Mouse (Mus musculus): ENCODE measurements around the gene Acap2. TPM values are rescaled to one million over a fixed set of nuclear protein-coding genes. Genes with fewer than 3 reads are reported as not detected.

The Acap2 gene
- polyA plus RNA-seq, 2 experiments: 4.4 to 5.1 TPM

DNA sequence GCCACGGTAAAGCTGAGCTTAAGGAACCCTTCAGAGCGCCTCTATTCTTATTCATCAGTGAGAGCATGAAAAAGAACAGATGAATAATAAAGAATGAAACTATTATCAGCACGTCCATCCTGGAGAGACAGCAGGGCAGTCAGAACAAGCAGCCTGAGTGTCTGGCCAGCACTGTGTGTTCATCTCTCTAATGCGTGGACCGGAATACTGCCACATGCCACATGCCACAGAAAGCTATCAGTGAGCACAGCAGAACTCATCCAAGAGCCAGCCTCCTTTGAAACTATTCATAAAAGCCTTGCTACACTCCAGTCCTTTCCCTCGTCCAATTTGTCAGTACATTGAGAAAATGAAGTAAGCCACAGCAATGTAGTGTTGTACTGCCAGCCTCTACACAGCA lies 107.0 kb downstream of the Acap2 start:
- no peak overlapping the region for H3K4me2 ChIP-seq (ENCODE audit: low read depth)
- no peak overlapping the region for H3K27ac ChIP-seq
- TF ChIP-seq EP300 (IDR thresholded peaks at IDR 0.05; ENCODE audit: low read depth) (no peak), CTCF (IDR thresholded peaks at IDR 0.05; ENCODE audit: low read depth) (no peak)
- no peak for DNase-seq (ENCODE audit: low read depth in 3 of 3, low spot score in 3 of 3)
- no peaks in the 10 kb centered on the region for H3K4me1 ChIP-seq (replicated peaks; ENCODE audit: control insufficient read depth in 2 of 2, insufficient read depth in 2 of 2, low read length in 1 of 2)
- no peaks in the 10 kb centered on the region for H3K36me3 ChIP-seq (replicated peaks; ENCODE audit: control insufficient read depth, insufficient read depth, low read depth)
- no peaks in the 10 kb centered on the region for H3K27me3 ChIP-seq (ENCODE audit: control insufficient read depth, insufficient read depth, low read length)
- ATAC-seq (ENCODE audit: insufficient read depth): no peak
- 76% methylated on average over 6 of the region's 6 CpGs for WGBS (ENCODE audit: insufficient replicate concordance)
- no peak overlapping the region for H3K9ac ChIP-seq (replicated peaks)
- H3K4me3 ChIP-seq (ENCODE audit: insufficient read depth in 1 of 2, low read depth in 2 of 2, low read length in 2 of 2): no peak overlapping the region
- no peaks in the 10 kb centered on the region for H3K9me3 ChIP-seq (ENCODE audit: control insufficient read depth, low read length)

DNA sequence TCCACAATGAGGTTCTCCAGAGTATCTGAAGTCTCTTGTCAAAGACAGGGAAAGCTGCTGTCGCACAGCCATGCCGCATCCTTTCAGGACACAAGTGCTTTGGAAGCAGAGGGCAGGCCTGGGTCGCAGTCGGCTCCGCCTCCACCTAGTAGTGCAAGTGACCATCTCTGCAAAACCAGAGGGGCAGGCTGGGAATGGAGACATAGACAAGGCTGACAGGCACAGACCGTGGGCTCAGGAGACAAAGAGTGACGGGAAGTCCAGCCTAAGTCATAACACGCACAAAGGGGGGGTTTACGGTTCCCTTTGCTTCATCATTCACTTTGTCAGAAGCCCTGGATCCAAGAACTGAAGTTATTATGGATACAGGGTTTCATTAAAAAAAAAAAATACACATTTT lies 107.9 kb downstream of the Acap2 start:
- H3K9ac ChIP-seq (replicated peaks): no peak overlapping the region
- no peak for DNase-seq (ENCODE audit: low read depth in 3 of 3, low spot score in 3 of 3)
- no peaks in the 10 kb centered on the region for H3K36me3 ChIP-seq (replicated peaks; ENCODE audit: control insufficient read depth, insufficient read depth, low read depth)
- WGBS (ENCODE audit: insufficient replicate concordance): 78% methylated on average over 9 of the region's 9 CpGs
- H3K4me3 ChIP-seq (ENCODE audit: insufficient read depth in 1 of 2, low read depth in 2 of 2, low read length in 2 of 2): no peak overlapping the region
- no peak for ATAC-seq (ENCODE audit: insufficient read depth)
- H3K27me3 ChIP-seq (ENCODE audit: control insufficient read depth, insufficient read depth, low read length): no peaks in the 10 kb centered on the region
- TF ChIP-seq EP300 (IDR thresholded peaks at IDR 0.05; ENCODE audit: low read depth) (no peak), CTCF (IDR thresholded peaks at IDR 0.05; ENCODE audit: low read depth) (no peak)
- no peaks in the 10 kb centered on the region for H3K4me1 ChIP-seq (replicated peaks; ENCODE audit: control insufficient read depth in 2 of 2, insufficient read depth in 2 of 2, low read length in 1 of 2)
- H3K9me3 ChIP-seq (ENCODE audit: control insufficient read depth, low read length): no peaks in the 10 kb centered on the region
- H3K4me2 ChIP-seq (ENCODE audit: low read depth): no peak overlapping the region
- H3K27ac ChIP-seq: no peak overlapping the region

DNA sequence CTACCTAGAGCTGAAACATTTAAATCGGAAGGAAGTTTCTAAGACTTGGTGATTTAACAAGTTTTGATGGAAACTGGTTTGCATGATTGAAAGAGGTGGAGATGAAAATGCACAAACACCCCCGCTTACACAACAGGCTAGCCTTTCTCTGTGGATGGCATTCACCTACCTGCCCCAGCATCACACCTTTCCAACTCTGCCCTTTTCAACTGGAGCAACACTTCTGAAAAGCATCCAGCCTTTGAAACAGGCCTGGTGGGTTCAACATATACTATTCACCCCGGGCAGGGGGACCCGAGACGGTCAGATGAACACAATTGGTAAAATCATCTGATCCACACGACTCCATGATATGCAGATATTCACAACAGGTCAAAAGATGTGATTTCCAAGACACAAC lies 119.2 kb downstream of the Acap2 start:
- Histone ChIP-seq H3K36me3 (replicated peaks; ENCODE audit: control insufficient read depth, insufficient read depth, low read depth) (no peaks in the 10 kb centered on the region), H3K27me3 (ENCODE audit: control insufficient read depth, insufficient read depth, low read length) (no peaks in the 10 kb centered on the region), H3K4me1 (replicated peaks; ENCODE audit: control insufficient read depth in 2 of 2, insufficient read depth in 2 of 2, low read length in 1 of 2) (peaks cover 2 to 11% of the 10 kb centered on the region in 2 experiments; a peak in 3 of 4 replicates), H3K27ac (no peak overlapping the region), H3K4me2 (ENCODE audit: low read depth) (peak overlapping the region; percentile 90), H3K4me3 (ENCODE audit: insufficient read depth in 1 of 2, low read depth in 2 of 2, low read length in 2 of 2) (no peak overlapping the region), H3K9me3 (ENCODE audit: control insufficient read depth, low read length) (no peaks in the 10 kb centered on the region), H3K9ac (replicated peaks) (no peak overlapping the region)
- 59% methylated on average over 6 of the region's 6 CpGs for WGBS (ENCODE audit: insufficient replicate concordance)
- TF ChIP-seq CTCF (IDR thresholded peaks at IDR 0.05; ENCODE audit: low read depth): no peak
- TF ChIP-seq EP300 (IDR thresholded peaks at IDR 0.05; ENCODE audit: low read depth): no peak
- DNase-seq (ENCODE audit: low read depth in 3 of 3, low spot score in 3 of 3) (no peak), ATAC-seq (ENCODE audit: insufficient read depth) (no peak)

DNA sequence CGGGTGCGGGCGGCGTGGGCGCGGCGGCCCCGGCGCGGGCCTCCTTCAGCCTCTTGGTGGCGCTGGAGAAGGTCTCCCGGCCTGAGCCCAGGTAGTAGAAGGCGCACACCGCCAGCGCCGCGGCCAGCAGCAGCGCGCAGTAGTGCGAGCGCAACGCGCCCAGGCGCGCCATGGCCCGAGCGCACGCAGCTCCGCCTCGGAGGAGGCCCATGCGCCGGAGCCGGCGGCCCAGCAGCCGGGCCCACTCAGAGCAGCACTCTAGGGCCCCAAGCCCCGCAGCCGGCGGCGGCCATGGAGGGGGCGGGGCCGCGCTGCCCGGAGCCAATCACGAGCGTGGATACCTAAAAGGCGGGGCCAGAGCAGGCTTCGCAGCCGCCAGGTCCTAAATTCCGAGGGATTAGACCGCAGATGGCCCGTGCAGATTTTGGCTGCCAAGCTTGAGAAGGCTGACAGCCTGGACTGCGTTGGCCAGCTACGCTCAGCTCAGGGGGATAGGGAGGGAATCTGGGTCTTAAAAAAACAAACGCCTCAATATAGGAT lies 119.8 kb downstream of the Acap2 start, which contains the start of gene Xxylt1:
Xxylt1 (minus strand) TSS at position 308 of the 540 bp plus-strand sequence.
- peak; percentile 94 for ATAC-seq (ENCODE audit: insufficient read depth)
- Histone ChIP-seq H3K27ac (no peak within 1 kb of the TSS), H3K9ac (replicated peaks) (peak within 1 kb of the TSS; percentile 52), H3K36me3 (replicated peaks; ENCODE audit: control insufficient read depth, insufficient read depth, low read depth) (no peaks in the 10 kb centered on the region), H3K4me2 (ENCODE audit: low read depth) (peak within 1 kb of the TSS; percentile 90), H3K4me1 (replicated peaks; ENCODE audit: control insufficient read depth in 2 of 2, insufficient read depth in 2 of 2, low read length in 1 of 2) (peaks cover 2 to 11% of the 10 kb centered on the region in 2 experiments; a peak in 3 of 4 replicates), H3K27me3 (ENCODE audit: control insufficient read depth, insufficient read depth, low read length) (no peaks in the 10 kb centered on the region), H3K9me3 (ENCODE audit: control insufficient read depth, low read length) (no peaks in the 10 kb centered on the region), H3K4me3 (ENCODE audit: insufficient read depth in 1 of 2, low read depth in 2 of 2, low read length in 2 of 2) (peak within 1 kb of the TSS; percentile 60 to 67)
- DNase-seq (ENCODE audit: low read depth in 3 of 3, low spot score in 3 of 3): peak; percentile 78 to 85 (median 79)
- TF ChIP-seq EP300 (IDR thresholded peaks at IDR 0.05; ENCODE audit: low read depth) (no peak), CTCF (IDR thresholded peaks at IDR 0.05; ENCODE audit: low read depth) (no peak; the same call in 1 of the 2 replicates)
- under 1% methylated on average over 51 of the region's 54 CpGs for WGBS (ENCODE audit: insufficient replicate concordance)

DNA sequence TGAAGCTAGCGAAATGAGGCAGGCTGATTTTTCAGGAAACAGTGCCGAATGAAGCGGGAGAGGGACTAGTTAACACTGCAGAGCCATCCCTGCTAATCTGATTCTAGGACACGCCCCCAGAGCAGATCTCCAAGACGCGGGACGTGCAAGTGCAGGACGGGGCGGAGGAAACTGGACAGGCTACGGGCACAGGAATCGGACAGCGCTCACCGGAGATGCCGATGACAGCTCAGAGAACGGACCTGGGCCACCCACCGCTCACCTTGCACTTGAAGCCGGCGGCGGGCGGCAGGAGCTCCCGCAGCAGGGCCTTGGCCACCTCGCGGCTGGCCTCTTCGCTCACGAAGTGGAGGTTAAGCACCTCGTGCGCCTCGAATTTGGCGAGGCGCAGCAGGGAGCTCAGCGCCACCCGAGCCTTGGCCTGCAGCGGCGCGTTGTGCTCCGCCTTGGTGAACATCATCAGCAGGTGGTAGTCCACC lies 120.4 kb downstream of the Acap2 start:
- no peak for TF ChIP-seq EP300 (IDR thresholded peaks at IDR 0.05; ENCODE audit: low read depth)
- no peak for TF ChIP-seq CTCF (IDR thresholded peaks at IDR 0.05; ENCODE audit: low read depth)
- H3K4me2 ChIP-seq (ENCODE audit: low read depth): peak overlapping the region; percentile 90
- peaks cover 2 to 11% of the 10 kb centered on the region in 2 experiments; a peak in 3 of 4 replicates for H3K4me1 ChIP-seq (replicated peaks; ENCODE audit: control insufficient read depth in 2 of 2, insufficient read depth in 2 of 2, low read length in 1 of 2)
- DNase-seq (ENCODE audit: low read depth in 3 of 3, low spot score in 3 of 3): peak; percentile 47 to 60 (median 55)
- WGBS (ENCODE audit: insufficient replicate concordance): under 1% methylated on average over 36 of the region's 36 CpGs
- no peaks in the 10 kb centered on the region for H3K36me3 ChIP-seq (replicated peaks; ENCODE audit: control insufficient read depth, insufficient read depth, low read depth)
- peak overlapping the region; percentile 60 to 67 for H3K4me3 ChIP-seq (ENCODE audit: insufficient read depth in 1 of 2, low read depth in 2 of 2, low read length in 2 of 2)
- no peaks in the 10 kb centered on the region for H3K9me3 ChIP-seq (ENCODE audit: control insufficient read depth, low read length)
- peak overlapping the region; percentile 52 for H3K9ac ChIP-seq (replicated peaks)
- H3K27ac ChIP-seq: no peak overlapping the region
- H3K27me3 ChIP-seq (ENCODE audit: control insufficient read depth, insufficient read depth, low read length): no peaks in the 10 kb centered on the region
- peak; percentile 57 for ATAC-seq (ENCODE audit: insufficient read depth)

All from liver, embryonic 14.5 days (tissue).